Mouse (Mus musculus) gastrocnemius, adult 8-10 months (tissue): Measurements from ENCODE around the gene Tbc1d20. TPM values are rescaled to one million over a fixed set of nuclear protein-coding genes. Genes with fewer than 3 reads are reported as not detected.

Experiments used
- DNase-seq, 2 experiments: peaks; one replicate each; pipeline ENCODE4 v3.0.0; 2022; ENCODE audit warnings: low spot score in 2 of 2
- total RNA-seq, 4 experiments: library from RNA; stranded (reverse); gene quantifications; 2 replicates each; pipeline ENCODE4 v1.2.4; 2022

Gene Tbc1d20
- total RNA-seq, 4 experiments from 2014 or later: 18.4 to 27.9 (median 24.9) TPM

DNA sequence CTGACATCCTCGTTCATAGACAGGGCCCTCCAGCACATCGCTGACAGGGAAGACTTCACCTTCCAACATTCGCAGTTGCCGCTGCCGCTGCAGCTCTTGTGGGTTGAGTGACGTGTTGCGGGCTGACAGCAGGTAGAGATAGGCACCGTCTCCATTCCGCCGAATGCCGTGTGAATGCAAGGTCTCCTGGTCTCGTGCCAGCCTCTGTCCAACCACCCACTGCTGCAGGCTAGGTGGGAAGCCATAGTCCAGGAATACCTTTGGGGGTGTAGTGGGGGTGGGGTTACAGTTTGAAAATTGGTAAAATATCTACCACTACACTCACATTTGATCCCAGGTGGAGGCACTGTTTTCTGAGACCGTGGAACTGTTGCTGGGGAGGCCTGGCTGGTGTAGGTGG is 32.5 kb downstream of the Tbc1d20 start:
- DNase-seq: no peak

DNA sequence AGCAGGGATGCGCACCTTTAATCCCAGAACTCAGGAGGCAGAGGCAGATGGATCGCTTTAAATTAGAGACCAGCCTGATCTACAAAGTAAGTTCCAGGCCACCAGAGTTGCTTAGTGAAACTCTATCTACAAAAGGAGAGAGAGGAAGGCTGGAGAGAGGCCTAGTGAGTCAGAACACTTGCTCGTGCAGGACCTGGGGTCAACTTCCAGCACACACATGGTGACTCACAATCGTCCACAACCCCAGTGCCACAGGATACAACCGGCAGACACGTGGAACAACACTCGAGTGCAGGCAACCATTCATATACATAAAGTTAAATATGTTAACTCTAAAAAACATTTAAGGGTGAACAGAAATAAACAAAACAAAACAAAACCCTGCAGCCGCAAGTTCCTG is 33.0 kb downstream of the Tbc1d20 start:
- DNase-seq: no peak

DNA sequence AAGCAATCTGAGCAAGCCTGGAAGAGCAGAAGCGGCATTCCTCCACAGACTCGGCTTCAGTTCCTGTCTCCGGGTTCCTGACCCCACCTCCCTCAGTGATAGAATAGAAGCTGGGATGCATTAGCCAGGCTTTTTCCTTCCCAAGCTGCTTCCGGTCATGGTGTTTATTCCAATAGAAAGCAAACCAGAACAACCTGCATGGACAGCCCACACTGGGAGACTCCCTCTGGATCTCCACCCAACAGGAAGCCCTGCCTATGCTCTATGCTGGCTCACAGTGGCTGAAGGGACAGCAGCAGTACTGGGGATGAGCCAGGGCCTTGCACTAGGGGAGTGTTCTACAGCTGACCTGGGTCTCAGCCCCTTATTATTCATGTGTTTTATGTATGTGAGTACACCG is 34.4 kb downstream of the Tbc1d20 start:
- no peak for DNase-seq

DNA sequence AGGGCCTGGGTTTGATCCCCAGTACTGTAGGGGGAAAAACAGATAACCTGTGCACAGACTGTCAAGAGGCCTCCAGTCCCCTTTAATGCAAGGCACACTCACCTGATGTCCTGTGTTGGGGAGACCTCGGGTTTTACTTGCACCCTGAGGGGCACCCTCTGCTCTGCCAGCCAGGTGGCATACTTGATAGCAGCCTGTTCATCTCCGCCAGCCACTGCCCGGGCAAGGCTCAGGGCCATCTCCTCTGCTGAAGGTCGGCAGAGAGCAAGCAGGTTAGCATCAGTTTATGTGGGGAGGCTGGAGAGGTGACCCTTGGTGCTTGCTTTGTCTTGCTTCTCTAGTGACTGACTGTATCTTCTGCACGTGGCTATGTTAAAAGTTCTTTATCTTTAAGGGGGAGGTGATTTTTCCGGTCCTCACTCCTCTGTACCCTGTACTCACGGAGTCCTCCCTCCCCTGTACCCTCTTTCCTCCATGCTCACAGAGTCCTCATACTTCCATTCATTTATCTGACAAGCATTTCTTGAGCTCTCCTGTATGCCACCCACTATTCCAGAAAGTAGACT is 37.3 kb downstream of the Tbc1d20 start:
- DNase-seq: no peak

DNA sequence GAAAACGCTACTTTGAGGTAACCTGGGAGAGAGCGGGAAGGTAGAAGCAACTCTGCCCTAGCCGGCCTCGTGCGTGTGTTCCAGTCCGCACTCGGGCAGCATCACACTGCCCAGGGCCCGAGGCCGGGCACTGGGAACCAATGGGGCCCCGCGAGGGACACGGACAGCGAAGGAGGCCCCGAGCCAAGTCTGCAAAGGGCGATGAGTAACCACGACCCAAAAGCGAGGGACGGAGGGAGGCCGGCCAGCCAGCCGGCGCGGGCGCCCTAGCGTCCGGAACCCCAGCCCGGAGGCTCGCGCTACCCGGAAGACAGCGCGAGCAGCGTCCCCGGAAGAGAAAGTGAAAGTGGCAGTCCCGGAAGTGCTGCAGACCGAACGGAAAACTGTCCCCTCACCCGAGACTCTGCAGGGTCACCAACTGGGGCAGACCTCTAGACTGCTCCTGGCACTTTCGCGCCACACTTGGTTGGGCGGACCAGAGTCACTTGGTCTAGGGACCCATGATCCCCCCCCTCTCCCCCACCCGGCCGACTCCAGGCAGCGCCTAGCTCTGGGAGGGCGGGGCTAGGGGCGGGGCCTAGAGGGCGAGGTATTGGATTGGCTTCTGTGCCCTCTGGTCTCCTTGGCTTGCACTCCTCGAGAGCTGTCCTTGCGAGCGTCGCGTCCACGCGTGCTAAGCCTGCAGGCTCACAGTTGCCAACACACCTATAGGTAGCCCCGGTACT is 38.6 kb downstream of the Tbc1d20 start, which contains the start of gene Rbck1:
Gene Rbck1, minus strand, starts transcription at position 553 of the 725 bp plus-strand sequence.
- peak; percentile 85 to 89 for DNase-seq

DNA sequence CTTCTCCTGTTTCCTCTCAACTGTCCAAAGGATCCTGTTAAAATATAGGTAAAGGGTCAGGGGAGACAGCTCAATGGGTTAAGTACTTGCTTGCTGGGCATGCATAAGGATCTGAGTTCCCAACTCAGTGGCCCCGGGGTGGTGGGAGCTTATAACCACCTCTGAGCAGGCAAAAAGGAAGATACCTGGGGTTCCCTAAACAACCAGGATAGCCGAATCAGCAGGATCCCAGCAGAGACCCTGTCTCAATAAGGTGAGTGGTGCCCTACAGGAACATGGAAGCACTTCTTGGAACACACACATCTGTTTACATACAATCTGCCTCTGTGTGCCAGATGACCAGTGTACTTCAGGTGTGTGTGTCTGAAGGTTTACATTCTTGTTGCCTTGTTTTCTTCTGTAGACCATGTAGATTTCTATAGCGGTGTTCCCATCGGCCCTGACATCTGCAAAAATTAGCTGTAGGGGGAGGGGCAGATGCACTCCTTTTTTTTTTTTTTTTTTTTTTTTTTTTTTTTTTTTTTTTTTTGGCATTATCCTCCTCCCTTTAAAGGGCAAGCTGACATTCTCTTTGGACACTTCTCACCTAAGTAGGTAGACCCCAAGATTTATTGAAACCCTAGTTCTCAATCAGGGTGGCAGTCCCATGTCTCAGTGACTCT is 39.8 kb downstream of the Tbc1d20 start:
- no peak for DNase-seq

DNA sequence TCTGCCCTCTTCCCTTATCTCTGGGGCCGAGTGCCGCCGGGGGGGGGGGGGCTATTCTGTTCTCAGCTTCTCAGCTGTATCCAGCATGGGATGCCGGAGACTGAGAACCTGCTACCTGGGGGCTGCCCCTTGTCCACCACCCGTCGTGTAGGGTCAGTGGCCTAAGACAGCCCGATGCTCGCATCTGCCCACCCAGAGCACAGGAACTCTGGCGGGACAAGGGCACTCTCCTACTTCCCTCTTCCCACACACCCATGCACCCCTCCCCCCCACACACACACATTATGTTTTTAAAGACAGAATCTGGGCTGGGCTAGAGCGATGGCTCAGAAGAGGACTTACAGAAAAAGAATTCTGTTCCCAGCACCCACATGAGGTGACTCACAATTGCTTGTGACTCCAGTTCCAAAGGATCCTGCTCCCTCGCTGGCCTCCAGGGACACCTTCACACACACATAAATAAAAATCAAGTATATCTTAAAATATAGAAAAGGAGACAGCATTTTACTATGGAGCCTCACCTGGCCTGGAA is 41.7 kb downstream of the Tbc1d20 start:
- DNase-seq: no peak

DNA sequence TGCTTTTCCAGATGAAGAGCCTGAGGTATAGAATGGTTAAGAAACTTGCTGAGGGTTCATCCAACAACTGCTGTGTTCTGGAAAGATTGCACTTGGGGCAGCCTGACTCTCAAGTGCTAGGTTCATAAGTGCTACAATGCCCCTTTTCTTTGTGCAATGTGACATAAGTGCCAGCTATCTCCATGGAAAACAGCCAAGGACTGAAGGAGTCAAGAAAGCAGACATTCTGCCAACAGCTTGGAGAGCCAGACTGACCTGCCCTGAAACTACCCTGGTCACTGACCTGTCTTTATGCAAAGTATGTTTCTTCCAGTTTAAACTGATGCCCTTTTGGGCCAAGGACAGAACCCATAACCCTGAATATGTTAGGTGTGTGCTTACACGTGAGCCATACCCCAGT is 43.2 kb downstream of the Tbc1d20 start:
- DNase-seq: no peak

DNA sequence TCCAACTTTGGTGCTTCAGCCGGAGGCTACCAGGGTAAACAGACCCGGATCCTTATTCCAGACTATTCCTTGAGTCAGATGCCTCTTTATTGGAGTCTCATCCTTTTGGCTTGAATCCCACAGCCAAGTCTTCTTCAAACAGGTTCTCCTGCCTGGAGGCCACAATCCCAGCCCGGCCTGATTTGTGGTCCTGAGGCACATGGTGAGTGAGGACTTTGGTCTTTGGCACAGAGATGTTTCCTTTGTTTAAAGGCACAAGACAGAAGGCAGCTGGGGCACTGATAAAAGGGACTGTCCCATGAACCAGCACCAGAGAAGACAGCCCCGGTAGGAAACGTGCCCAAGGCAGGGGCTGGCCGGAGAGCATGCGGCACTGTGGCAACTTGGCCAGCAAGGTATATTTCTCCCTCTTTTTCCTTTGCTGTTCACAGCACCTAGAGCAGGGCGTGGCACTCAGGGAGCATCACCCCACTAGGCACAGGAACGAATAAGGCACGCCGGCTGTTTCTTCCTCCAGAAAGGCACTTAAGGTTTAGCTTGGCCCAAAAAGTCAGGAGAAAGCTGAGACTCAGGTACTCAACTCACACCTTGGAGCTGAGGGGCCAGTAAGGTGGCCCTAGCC is 44.1 kb downstream of the Tbc1d20 start:
- DNase-seq: no peak

DNA sequence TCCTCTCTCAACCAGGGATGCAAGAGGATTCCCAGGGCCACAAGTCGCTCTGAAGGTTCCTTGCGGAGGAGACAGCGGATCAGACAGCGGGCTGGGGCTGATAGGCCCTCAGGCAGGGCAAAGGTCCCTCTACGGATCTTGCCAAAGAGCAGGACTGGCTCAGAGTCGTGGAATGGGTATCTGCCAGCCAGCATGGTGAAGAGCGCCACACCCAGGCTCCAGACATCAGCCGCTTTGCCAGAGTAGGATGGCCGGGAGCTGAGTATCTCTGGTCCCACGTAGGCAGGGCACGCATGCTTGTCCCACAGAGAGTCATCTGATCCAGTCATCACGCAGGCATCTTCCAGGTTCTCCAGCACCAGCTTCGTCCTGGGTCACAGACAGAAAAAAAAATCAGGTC is 44.7 kb downstream of the Tbc1d20 start:
- no peak for DNase-seq

DNA sequence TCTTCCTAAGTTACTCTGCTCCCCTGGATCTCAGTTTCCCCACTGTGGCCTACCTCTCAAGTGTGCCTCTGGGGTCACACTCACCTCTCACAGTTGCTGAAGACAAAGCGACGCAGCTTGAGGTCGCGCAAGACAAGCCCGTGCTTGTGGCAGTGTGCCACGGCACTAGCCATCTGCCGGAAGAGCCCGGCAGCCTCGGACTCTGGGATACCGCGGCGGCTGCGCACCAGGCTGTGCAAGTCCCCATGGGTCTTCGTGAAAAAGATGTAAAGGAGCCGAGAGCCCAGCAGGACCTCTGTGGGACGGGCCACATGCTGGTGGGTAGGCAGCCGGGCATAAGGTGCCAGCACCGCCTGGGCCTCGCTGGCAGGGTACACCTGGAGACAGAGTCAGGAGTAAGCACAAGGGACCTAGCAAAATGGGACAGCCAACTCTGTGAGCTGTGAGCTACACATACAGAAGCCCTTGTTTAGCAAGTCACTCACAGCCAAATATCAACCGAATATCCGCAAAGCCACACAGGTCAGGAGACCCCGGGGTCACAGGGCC is 46.1 kb downstream of the Tbc1d20 start:
- no peak for DNase-seq

DNA sequence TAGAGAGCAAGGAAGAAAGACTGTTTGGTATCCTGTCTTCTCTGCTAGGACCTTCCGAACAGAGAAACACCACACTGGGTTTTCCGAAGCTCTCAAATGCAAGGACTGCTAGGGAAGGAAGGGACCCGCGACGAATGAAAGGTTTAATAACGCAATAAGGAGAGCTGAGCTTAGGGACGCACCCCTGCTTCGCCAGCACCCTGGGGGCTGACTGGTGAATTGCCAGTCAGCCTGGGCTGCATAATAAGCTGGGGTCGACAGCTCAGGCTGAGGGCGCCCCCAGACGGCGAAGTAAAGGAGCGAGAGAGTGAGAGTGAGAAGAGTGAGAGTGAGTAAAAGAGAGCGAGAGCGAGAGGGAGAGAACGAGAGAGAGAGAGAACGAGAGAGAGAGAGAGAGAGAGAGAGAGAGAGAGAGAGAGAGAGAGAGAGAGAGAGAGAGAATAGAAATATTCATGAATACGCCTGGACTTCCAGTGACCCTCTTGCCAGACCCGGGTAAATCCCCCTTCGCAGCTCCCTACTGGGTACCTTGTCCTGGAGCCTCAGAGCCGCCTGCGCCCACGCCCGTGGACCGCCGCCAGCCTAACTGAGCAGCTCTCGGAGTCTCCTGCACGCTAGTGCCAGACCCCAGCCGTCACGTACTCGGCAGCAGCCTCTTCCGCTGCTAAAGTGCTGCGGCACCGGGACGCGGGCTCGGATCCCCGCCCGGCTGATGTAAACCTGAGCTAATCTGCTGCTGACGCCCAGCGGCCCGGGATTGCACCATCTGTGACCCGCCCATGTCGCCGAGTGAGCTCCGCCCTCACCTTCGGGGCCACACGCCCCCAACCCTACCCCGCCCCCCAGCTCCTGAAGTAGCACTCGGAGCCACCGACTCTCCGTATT is 49.9 kb downstream of the Tbc1d20 start, which contains the start of gene Trib3:
Gene Trib3, minus strand, starts transcription at position 704 of the 885 bp plus-strand sequence.
- peak; percentile 42 to 61 for DNase-seq

DNA sequence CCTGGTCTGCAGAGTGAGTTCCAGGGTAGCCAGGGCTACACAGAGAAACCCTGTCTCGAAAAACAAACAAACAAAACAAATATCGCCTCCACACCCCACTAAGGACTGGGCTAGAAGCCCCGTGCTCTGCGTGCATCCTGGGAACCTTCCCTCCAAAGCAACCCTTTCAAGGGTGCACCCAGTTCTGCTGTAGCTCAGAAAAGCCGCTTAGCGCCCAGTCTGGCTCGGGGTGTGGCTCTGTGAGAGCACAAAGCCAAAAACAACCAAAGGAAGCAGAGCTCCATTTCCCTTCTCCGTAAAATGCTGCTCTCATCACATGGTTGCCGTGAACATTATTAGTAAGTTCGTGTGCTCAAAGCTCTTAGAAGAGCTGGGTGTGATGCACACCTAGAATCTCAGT is 50.7 kb downstream of the Tbc1d20 start:
- no peak for DNase-seq

DNA sequence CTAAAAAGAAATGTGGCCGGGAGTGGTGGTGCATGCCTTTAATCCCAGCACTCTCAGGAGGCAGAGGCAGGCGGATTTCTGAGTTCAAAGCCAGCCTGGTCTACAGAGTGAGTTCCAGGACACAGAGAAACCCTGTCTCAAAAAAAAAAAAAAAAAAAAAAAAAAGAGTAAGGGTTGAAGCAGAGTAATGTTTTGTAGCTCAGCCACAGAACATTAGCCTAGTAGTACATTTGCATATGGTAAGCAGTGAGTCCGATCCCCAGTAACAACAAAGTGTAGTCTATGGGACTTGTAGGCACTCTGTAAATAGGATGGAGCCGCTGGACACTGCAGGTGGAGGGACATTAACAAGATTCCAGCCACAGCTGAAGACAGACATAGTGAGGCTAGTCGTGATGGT is 51.3 kb downstream of the Tbc1d20 start:
- no peak for DNase-seq

DNA sequence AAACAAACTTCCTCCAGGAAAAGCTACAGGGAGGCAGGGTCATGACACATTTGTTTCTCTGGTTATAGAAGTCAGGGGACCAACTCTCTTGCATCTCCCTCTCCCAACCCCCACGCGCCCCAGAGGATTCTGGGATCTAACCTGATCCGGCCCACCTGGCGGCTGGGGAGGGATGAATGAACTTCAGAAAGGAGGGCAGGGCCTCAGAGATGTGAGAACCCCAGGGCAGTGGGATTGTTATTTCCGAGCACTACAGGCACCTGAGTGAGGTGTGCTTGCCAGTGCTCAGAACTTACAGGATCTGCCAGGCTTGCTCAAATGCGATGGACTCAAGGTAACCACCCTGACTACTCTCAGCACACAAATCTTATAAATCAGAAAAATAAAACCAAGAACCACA is 51.8 kb downstream of the Tbc1d20 start:
- no peak for DNase-seq

DNA sequence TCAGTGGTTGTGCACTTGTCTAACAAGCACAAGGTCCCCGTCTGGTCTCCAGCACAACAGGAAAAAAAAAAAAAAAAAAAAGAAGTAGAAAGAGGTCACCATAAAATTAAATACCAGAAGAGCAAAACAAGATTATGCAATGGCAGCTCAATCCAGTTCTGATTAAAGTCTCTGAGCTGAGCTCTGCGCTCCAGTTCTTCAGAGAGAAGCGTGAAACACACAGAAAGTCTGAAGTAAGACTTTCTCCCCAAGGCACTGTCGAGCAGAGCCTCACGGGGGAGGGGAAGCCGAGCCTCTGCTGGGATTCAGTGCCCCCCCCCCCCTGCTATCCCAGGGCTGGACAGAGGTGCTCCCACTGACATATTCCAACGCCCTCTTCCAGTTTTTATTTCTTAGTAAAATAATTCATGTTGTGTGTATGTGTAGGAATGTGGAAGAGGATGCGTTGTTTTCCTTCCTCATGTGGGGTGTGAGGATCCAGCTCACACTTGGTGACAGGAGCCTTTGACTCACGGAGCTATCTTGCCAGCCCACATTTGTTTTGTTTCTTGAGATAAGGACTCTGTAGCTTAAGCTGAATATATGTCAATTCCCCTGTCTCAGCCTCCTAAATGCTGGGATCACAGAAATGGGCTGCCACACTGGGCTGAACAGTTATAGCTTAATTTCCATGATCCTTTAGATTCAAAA is 53.3 kb downstream of the Tbc1d20 start:
- DNase-seq: no peak

DNA sequence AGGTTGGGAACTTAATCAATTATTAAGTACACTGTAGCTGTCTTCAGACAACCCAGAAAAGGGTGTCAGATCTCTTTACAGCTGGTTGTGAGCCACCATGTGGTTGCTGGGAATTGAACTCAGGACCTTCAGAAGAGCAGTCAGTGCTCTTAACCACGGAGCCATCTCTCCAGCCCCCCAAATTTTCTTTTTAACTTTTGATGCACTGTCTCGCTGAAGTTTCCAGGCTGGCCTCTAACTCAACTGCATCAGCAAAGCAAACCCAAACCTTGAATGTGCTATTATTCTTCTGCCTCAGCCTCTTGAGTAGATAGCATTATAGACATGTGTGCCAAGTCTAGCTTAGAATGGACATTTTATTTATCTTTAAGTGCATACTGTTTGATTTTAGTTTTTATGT is 54.1 kb downstream of the Tbc1d20 start:
- no peak for DNase-seq

DNA sequence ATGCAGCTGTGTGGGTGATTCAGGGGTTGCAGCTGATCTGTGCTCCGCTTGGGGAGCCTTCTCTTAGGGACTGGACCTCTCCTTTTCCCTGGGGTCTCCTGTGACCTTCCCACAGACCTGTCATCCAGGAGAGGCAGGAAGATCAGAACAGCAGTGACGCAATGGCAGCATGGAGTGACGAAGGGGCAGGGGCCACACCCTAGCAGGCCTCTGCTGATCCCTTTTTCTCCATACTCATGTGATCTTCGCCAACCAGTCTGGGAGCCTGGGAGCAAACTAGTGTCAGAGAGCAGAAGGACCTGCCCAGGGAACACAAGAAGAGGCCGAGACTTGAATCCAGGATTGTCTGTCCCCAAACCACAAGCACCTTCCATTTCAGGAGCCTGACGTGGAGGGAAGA is 55.6 kb downstream of the Tbc1d20 start:
- no peak for DNase-seq

DNA sequence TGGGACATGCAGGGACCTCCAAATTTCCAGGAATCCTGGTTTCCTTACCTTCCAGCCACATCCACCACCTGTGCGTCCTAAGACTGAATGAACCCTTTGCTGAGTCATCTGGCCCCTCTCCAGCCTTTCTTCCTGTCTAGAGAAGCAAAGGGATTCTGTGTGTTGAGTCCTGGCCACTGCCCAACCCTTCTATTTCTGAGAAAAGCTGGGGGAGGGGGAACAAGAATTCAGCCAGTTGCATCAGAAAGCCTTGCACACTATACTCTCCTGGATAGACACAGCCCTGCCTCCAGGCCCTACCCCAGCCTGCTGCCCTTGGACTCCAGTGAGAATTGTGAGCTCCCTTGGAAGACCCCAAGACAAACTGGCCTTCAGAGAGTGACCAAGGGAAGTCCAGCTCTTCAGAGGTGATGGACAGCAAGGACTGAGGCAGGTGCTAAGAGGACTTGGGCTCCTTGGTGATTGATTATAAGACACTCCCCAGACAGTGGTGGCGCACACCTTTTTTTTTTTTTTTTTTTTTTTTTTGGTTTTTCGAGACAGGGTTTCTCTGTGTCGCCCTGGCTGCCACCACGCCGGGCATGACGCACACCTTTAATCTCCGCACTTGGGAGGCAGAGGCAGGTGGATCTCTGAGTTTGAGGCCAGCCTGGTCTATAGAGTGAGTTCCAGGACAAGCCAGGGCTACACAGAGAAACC is 56.4 kb downstream of the Tbc1d20 start:
- no peak for DNase-seq
